Mouse (Mus musculus) testis, adult 2 months (tissue): ENCODE measurements around the gene Tmem132b.

Experiments
- CTCF ChIP-seq: fragments of 200-500 bp; IDR thresholded peaks from 2 replicates; pipeline ENCODE4 v1.5.1; 2012; ENCODE audit warnings: low read depth, mild to moderate bottlenecking, inconsistent platforms, low read length, moderate library complexity; ENCODE audit not compliant: control insufficient read depth, insufficient read depth, insufficient replicate concordance
- POLR2A ChIP-seq: fragments of 200-500 bp; IDR thresholded peaks from 2 replicates; pipeline ENCODE4 v1.6.1; 2012; ENCODE audit warnings: low read depth, mild to moderate bottlenecking, inconsistent platforms, low read length, moderate library complexity; ENCODE audit not compliant: control insufficient read depth

- no peak for TF ChIP-seq POLR2A
- TF ChIP-seq CTCF: no peak
Observed at GRCm38 (mm10) chr5:125585211-125585610, 53.6 kb downstream of the Tmem132b start.
